Mouse (Mus musculus) heart, embryonic 13.5 days (tissue): ENCODE measurements at regions not wholly inside any gene's neighbourhood (a gene's known extent, or its start where the extent isn't known, plus 50 kb on each side); places are given as distances from the start of the nearest gene placed in this dataset.
"Not testable (repeated sequence)": the region's sequence is repeated elsewhere in the genome, so short reads cannot be mapped to it uniquely, and the experiment has no call there.

Source experiments
- ATAC-seq: fragments of 200-750 bp; cut with Nextera tagmentation; 2 replicates; pipeline ENCODE4 v1.8.0; 2017; ENCODE audit warnings: moderate TSS enrichment; ENCODE audit not compliant: insufficient number of reproducible peaks, low FRiP score, low TSS enrichment; ENCODE audit errors: extremely low read depth
- H3K27ac ChIP-seq: fragments of 300-500 bp; sonication (generic); replicated peaks from 2 replicates; pipeline ENCODE4 v1.5.1; 2015; ENCODE audit warnings: moderate library complexity, mild to moderate bottlenecking, inconsistent platforms
- H3K27me3 ChIP-seq: fragments of 300-500 bp; sonication (generic); replicated peaks from 2 replicates; pipeline ENCODE4 v1.6.1; 2015; ENCODE audit warnings: mild to moderate bottlenecking, inconsistent platforms
- H3K36me3 ChIP-seq: fragments of 300-500 bp; sonication (generic); 2 replicates; pipeline ENCODE4 v1.6.1; 2015; ENCODE audit warnings: mild to moderate bottlenecking, inconsistent platforms
- H3K4me1 ChIP-seq: fragments of 300-500 bp; sonication (generic); 2 replicates; pipeline ENCODE4 v1.6.1; 2015; ENCODE audit warnings: inconsistent platforms
- H3K4me2 ChIP-seq: fragments of 300-500 bp; sonication (generic); 2 replicates; pipeline ENCODE4 v1.6.1; 2015; ENCODE audit warnings: inconsistent platforms, mild to moderate bottlenecking, moderate library complexity
- H3K4me3 ChIP-seq: fragments of 300-500 bp; sonication (generic); 2 replicates; pipeline ENCODE4 v1.5.1; 2015; ENCODE audit warnings: moderate library complexity, mild to moderate bottlenecking, inconsistent platforms
- H3K9ac ChIP-seq: fragments of 300-500 bp; sonication (generic); 2 replicates; pipeline ENCODE4 v1.6.1; 2015; ENCODE audit warnings: inconsistent platforms, mild to moderate bottlenecking, moderate library complexity
- H3K9me3 ChIP-seq: fragments of 300-500 bp; sonication (generic); 2 replicates; pipeline ENCODE4 v1.6.1; 2016; ENCODE audit warnings: inconsistent platforms
- WGBS: fragments of 180-500 bp; shearing (Covaris S2); methylation state at CpG from one replicate; pipeline ENCODE4 v1.1.7; 2015; ENCODE audit warnings: mixed read lengths; 5-methylcytosine and 5-hydroxymethylcytosine counted together

GRCm38 (mm10) chr12:16374331-16374996, 236.3 kb downstream of the Lpin1 start:
- no peak overlapping the region for H3K27ac ChIP-seq
- H3K4me1 ChIP-seq, result no peaks in the 10 kb centered on the region
- H3K27me3 ChIP-seq, result no peaks in the 10 kb centered on the region
- H3K4me2 ChIP-seq, result no peak overlapping the region
- 65% methylated on average over 4 of the region's 4 CpGs for WGBS
- no peak for ATAC-seq
- H3K4me3 ChIP-seq, result no peak overlapping the region
- no peaks in the 10 kb centered on the region for H3K36me3 ChIP-seq
- no peaks in the 10 kb centered on the region for H3K9me3 ChIP-seq
- no peak overlapping the region for H3K9ac ChIP-seq

GRCm38 (mm10) chr12:16370061-16370460, 240.7 kb downstream of the Lpin1 start:
- Histone ChIP-seq H3K4me1 (no peaks in the 10 kb centered on the region), H3K4me2 (no peak overlapping the region), H3K9ac (no peak overlapping the region), H3K4me3 (no peak overlapping the region), H3K36me3 (no peaks in the 10 kb centered on the region), H3K27me3 (no peaks in the 10 kb centered on the region), H3K9me3 (no peaks in the 10 kb centered on the region), H3K27ac (no peak overlapping the region)
- ATAC-seq, result no peak
- 76% methylated on average over 7 of the region's 7 CpGs for WGBS

GRCm38 (mm10) chr12:16362341-16362740, 248.4 kb downstream of the Lpin1 start:
- Histone ChIP-seq H3K27ac (no peak overlapping the region), H3K4me1 (no peaks in the 10 kb centered on the region), H3K4me2 (no peak overlapping the region), H3K27me3 (no peaks in the 10 kb centered on the region), H3K9ac (no peak overlapping the region), H3K36me3 (no peaks in the 10 kb centered on the region), H3K9me3 (peaks cover 6% of the 10 kb centered on the region), H3K4me3 (no peak overlapping the region)
- no peak for ATAC-seq

- Histone ChIP-seq H3K4me1 (peaks cover 5% of the 10 kb centered on the region; the same call in 1 of the 2 replicates), H3K9me3 (peaks cover 11% of the 10 kb centered on the region), H3K36me3 (no peaks in the 10 kb centered on the region), H3K4me2 (no peak overlapping the region), H3K27ac (no peak overlapping the region), H3K9ac (no peak overlapping the region), H3K4me3 (no peak overlapping the region), H3K27me3 (no peaks in the 10 kb centered on the region)
- ATAC-seq, result no peak
- WGBS, result 21% methylated on average over 1 of the region's 1 CpGs
Measured at GRCm38 (mm10) chr12:16358831-16359230, 251.9 kb downstream of the Lpin1 start.

- Histone ChIP-seq H3K9ac (no peak overlapping the region), H3K36me3 (no peaks in the 10 kb centered on the region), H3K27ac (peak overlapping the region; percentile 1; the same call in 1 of the 2 replicates), H3K4me2 (no peak overlapping the region), H3K9me3 (0 out of 2 replicates have a peak, but pooled peaks cover 4% of the 10 kb centered on the region), H3K4me1 (peaks cover 5% of the 10 kb centered on the region; the same call in 1 of the 2 replicates), H3K4me3 (no peak overlapping the region), H3K27me3 (no peaks in the 10 kb centered on the region)
- 52% methylated on average over 1 of the region's 1 CpGs for WGBS
- no peak for ATAC-seq
Measured at GRCm38 (mm10) chr12:16354711-16355110, 256.1 kb downstream of the Lpin1 start.

- H3K9ac ChIP-seq, result no peak overlapping the region
Measured at GRCm38 (mm10) chr12:16351751-16352150, 259.0 kb downstream of the Lpin1 start.

GRCm38 (mm10) chr12:16349310-16349709, 261.5 kb downstream of the Lpin1 start:
- Histone ChIP-seq H3K4me3 (no peak overlapping the region), H3K4me1 (no peaks in the 10 kb centered on the region), H3K36me3 (no peaks in the 10 kb centered on the region), H3K27me3 (no peaks in the 10 kb centered on the region), H3K27ac (no peak overlapping the region), H3K9me3 (0 out of 2 replicates have a peak, but pooled peaks cover 4% of the 10 kb centered on the region), H3K9ac (no peak overlapping the region), H3K4me2 (no peak overlapping the region)
- ATAC-seq, result no peak

More at GRCm38 (mm10) chr12:16351751-16352150, 259.0 kb downstream of the Lpin1 start:
- H3K9me3 ChIP-seq, result 0 out of 2 replicates have a peak, but pooled peaks cover 4% of the 10 kb centered on the region
- H3K27me3 ChIP-seq, result no peaks in the 10 kb centered on the region
- H3K4me1 ChIP-seq, result peaks cover 5% of the 10 kb centered on the region; the same call in 1 of the 2 replicates
- H3K27ac ChIP-seq, result no peak overlapping the region
- H3K4me3 ChIP-seq, result no peak overlapping the region
- H3K36me3 ChIP-seq, result no peaks in the 10 kb centered on the region
- ATAC-seq, result no peak
- H3K4me2 ChIP-seq, result no peak overlapping the region

GRCm38 (mm10) chr12:16344021-16344420, 266.7 kb downstream of the Lpin1 start:
- no peaks in the 10 kb centered on the region for H3K36me3 ChIP-seq
- no peak overlapping the region for H3K4me3 ChIP-seq
- H3K4me2 ChIP-seq, result no peak overlapping the region
- no peaks in the 10 kb centered on the region for H3K4me1 ChIP-seq
- no peaks in the 10 kb centered on the region for H3K27me3 ChIP-seq
- no peak for ATAC-seq
- H3K9me3 ChIP-seq, result no peaks in the 10 kb centered on the region
- H3K27ac ChIP-seq, result no peak overlapping the region
- no peak overlapping the region for H3K9ac ChIP-seq
- WGBS, result 69% methylated on average over 3 of the region's 3 CpGs

- H3K27ac ChIP-seq, ATAC-seq: not testable (repeated sequence)
- WGBS, result 39% methylated on average over 2 of the region's 2 CpGs
Measured at GRCm38 (mm10) chr12:16342030-16342429, 268.7 kb downstream of the Lpin1 start.

GRCm38 (mm10) chr12:16331456-16331855, 279.3 kb downstream of the Lpin1 start:
- WGBS, result 80% methylated on average over 3 of the region's 3 CpGs
- H3K4me1 ChIP-seq, result peaks cover 7% of the 10 kb centered on the region; the same call in 1 of the 2 replicates
- no peak for ATAC-seq

More at GRCm38 (mm10) chr12:16342030-16342429, 268.7 kb downstream of the Lpin1 start:
- H3K9me3 ChIP-seq, H3K4me2 ChIP-seq, H3K9ac ChIP-seq, H3K27me3 ChIP-seq, H3K4me3 ChIP-seq, H3K4me1 ChIP-seq, H3K36me3 ChIP-seq: not testable (repeated sequence)

GRCm38 (mm10) chr12:16329129-16329528, 281.6 kb downstream of the Lpin1 start:
- H3K27ac ChIP-seq, result no peak overlapping the region
- 43% methylated on average over 2 of the region's 2 CpGs for WGBS
- ATAC-seq, result no peak

More at GRCm38 (mm10) chr12:16331456-16331855, 279.3 kb downstream of the Lpin1 start:
- Histone ChIP-seq H3K9me3 (no peaks in the 10 kb centered on the region), H3K27me3 (no peaks in the 10 kb centered on the region), H3K4me3 (no peak overlapping the region), H3K27ac (no peak overlapping the region), H3K4me2 (no peak overlapping the region), H3K36me3 (no peaks in the 10 kb centered on the region), H3K9ac (no peak overlapping the region)

More at GRCm38 (mm10) chr12:16329129-16329528, 281.6 kb downstream of the Lpin1 start:
- H3K4me1 ChIP-seq, result peaks cover 6% of the 10 kb centered on the region; the same call in 1 of the 2 replicates
- H3K9me3 ChIP-seq, result peaks cover 4% of the 10 kb centered on the region; the same call in 1 of the 2 replicates
- H3K36me3 ChIP-seq, result no peaks in the 10 kb centered on the region
- H3K27me3 ChIP-seq, result no peaks in the 10 kb centered on the region
- H3K4me3 ChIP-seq, result no peak overlapping the region
- no peak overlapping the region for H3K4me2 ChIP-seq
- H3K9ac ChIP-seq, result no peak overlapping the region
